Mouse (Mus musculus): ENCODE data around the gene Abhd14b.

- TF ChIP-seq POLR2A (IDR thresholded peaks at IDR 0.05; ENCODE audit: borderline replicate concordance, extremely low read depth, insufficient read depth, insufficient read length, poor library complexity, severe bottlenecking) (no peak), CTCF (IDR thresholded peaks at IDR 0.05; ENCODE audit: borderline replicate concordance, extremely low read depth, insufficient read depth, insufficient read length) (no peak)
These were observed 10.7 kb downstream of the Abhd14b start for GRCm38 (mm10) chr9:106457920-106458319.

Data from brain, embryonic 14.5 days (tissue).